Mouse (Mus musculus) ES-Bruce4 (cell line): ENCODE data around the gene Olfr427. TPM values are rescaled to one million over a fixed set of nuclear protein-coding genes. Genes with fewer than 3 reads are reported as not detected.

ENCODE experiments used
- H3K27ac ChIP-seq: 2 replicates; pipeline ENCODE4 v1.5.1; 2012; ENCODE audit warnings: low read length, inconsistent platforms; ENCODE audit not compliant: insufficient read depth
- H3K27me3 ChIP-seq: 2 replicates; pipeline ENCODE4 v1.6.1; 2012; ENCODE audit warnings: mild to moderate bottlenecking, low read length, inconsistent platforms; ENCODE audit not compliant: control insufficient read depth, poor library complexity, insufficient read depth, severe bottlenecking
- H3K36me3 ChIP-seq: 2 replicates; pipeline ENCODE4 v1.6.1; 2012; ENCODE audit warnings: inconsistent platforms, mild to moderate bottlenecking, low read length, moderate library complexity; ENCODE audit not compliant: control insufficient read depth, poor library complexity, insufficient read depth, severe bottlenecking
- H3K4me1 ChIP-seq: one replicate; pipeline ENCODE4 v1.8.1; 2011; ENCODE audit warnings: low read length; ENCODE audit not compliant: control insufficient read depth, insufficient read depth
- H3K4me3 ChIP-seq: 2 replicates; pipeline ENCODE4 v1.5.1; 2011; ENCODE audit warnings: low read depth, mild to moderate bottlenecking, low read length
- H3K9ac ChIP-seq: 2 replicates; pipeline ENCODE4 v1.6.1; 2012; ENCODE audit warnings: low read depth, mild to moderate bottlenecking, inconsistent platforms; ENCODE audit not compliant: poor library complexity, severe bottlenecking
- H3K9me3 ChIP-seq: replicated peaks from 2 replicates; pipeline ENCODE4 v1.6.1; 2012; ENCODE audit warnings: mild to moderate bottlenecking, low read length, inconsistent platforms; ENCODE audit not compliant: control insufficient read depth, poor library complexity, insufficient read depth, severe bottlenecking
- CTCF ChIP-seq: IDR thresholded peaks from one replicate; pipeline ENCODE4 v1.8.1; 2011; ENCODE audit warnings: low read depth, low read length
- EP300 ChIP-seq: IDR thresholded peaks from 2 replicates; pipeline ENCODE4 v1.6.1; 2011; ENCODE audit warnings: low read depth, low read length; ENCODE audit not compliant: insufficient read depth
- POLR2A ChIP-seq: IDR thresholded peaks from one replicate; pipeline ENCODE4 v1.8.1; 2011; ENCODE audit warnings: low read length; ENCODE audit not compliant: insufficient read depth
- polyA plus RNA-seq: library from polyadenylated mRNA; stranded (reverse); fragments of >200 nt; gene quantifications from 2 replicates; pipeline ENCODE4 v1.2.4, GENCODE M21; 2011; ENCODE audit warnings: low read depth; ENCODE audit not compliant: missing spikeins, insufficient read depth, insufficient read length

Gene Olfr427
- polyA plus RNA-seq, 1 experiment: not detected

GRCm38 (mm10) chr1:174051931-174052536 is 44.7 kb upstream of the Olfr427 start:
- Histone ChIP-seq H3K27ac (no peak overlapping the region), H3K9me3 (no peaks in the 10 kb centered on the region), H3K27me3 (no peaks in the 10 kb centered on the region), H3K9ac (no peak overlapping the region), H3K4me1 (no peaks in the 10 kb centered on the region), H3K4me3 (no peak overlapping the region), H3K36me3 (no peaks in the 10 kb centered on the region)
- TF ChIP-seq POLR2A: no peak
- no peak for TF ChIP-seq EP300
- no peak for TF ChIP-seq CTCF

- H3K27ac ChIP-seq: no peak overlapping the region
- H3K4me3 ChIP-seq: no peak overlapping the region
- no peaks in the 10 kb centered on the region for H3K27me3 ChIP-seq
- H3K4me1 ChIP-seq: no peaks in the 10 kb centered on the region
- H3K9me3 ChIP-seq: no peaks in the 10 kb centered on the region
- TF ChIP-seq POLR2A (no peak), CTCF (no peak), EP300 (no peak)
- no peak overlapping the region for H3K9ac ChIP-seq
- no peaks in the 10 kb centered on the region for H3K36me3 ChIP-seq
Observed at GRCm38 (mm10) chr1:174052981-174053380, 43.7 kb upstream of the Olfr427 start.

- no peak for TF ChIP-seq POLR2A
- no peak for TF ChIP-seq EP300
- no peak for TF ChIP-seq CTCF
- Histone ChIP-seq H3K36me3 (no peaks in the 10 kb centered on the region), H3K27me3 (no peaks in the 10 kb centered on the region), H3K9ac (no peak overlapping the region), H3K9me3 (no peaks in the 10 kb centered on the region), H3K4me1 (no peaks in the 10 kb centered on the region), H3K4me3 (no peak overlapping the region), H3K27ac (no peak overlapping the region)
Observed at GRCm38 (mm10) chr1:174055248-174055647, 41.4 kb upstream of the Olfr427 start.

GRCm38 (mm10) chr1:174066305-174066704 is 30.4 kb upstream of the Olfr427 start, which contains the start of gene Olfr430:
Gene Olfr430 (plus strand): TSS chr1:174066605.
- no peaks in the 10 kb centered on the region for H3K4me1 ChIP-seq
- H3K27ac ChIP-seq: no peak within 1 kb of the TSS
- no peak within 1 kb of the TSS for H3K9ac ChIP-seq
- H3K4me3 ChIP-seq: no peak within 1 kb of the TSS
- H3K9me3 ChIP-seq: no peaks in the 10 kb centered on the region
- TF ChIP-seq EP300 (no peak), POLR2A (no peak), CTCF (no peak)
- no peaks in the 10 kb centered on the region for H3K36me3 ChIP-seq
- no peaks in the 10 kb centered on the region for H3K27me3 ChIP-seq

GRCm38 (mm10) chr1:174084031-174084430 is 12.7 kb upstream of the Olfr427 start, which contains the start of gene Olfr429:
Gene Olfr429 (plus strand): TSS chr1:174084331.
- Histone ChIP-seq H3K27me3 (no peaks in the 10 kb centered on the region), H3K36me3 (no peaks in the 10 kb centered on the region), H3K9ac (no peak within 1 kb of the TSS), H3K27ac (no peak within 1 kb of the TSS), H3K9me3 (no peaks in the 10 kb centered on the region), H3K4me3 (no peak within 1 kb of the TSS), H3K4me1 (no peaks in the 10 kb centered on the region)
- TF ChIP-seq EP300: no peak

- TF ChIP-seq POLR2A (no peak), CTCF (no peak), EP300 (no peak)
- Histone ChIP-seq H3K4me3 (no peak overlapping the region), H3K36me3 (no peaks in the 10 kb centered on the region)
Observed at GRCm38 (mm10) chr1:174103735-174104134, 7.0 kb downstream of the Olfr427 start.

More at GRCm38 (mm10) chr1:174103735-174104134, 7.0 kb downstream of the Olfr427 start:
- Histone ChIP-seq H3K27me3 (no peaks in the 10 kb centered on the region), H3K4me1 (no peaks in the 10 kb centered on the region), H3K9me3 (no peaks in the 10 kb centered on the region), H3K9ac (no peak overlapping the region), H3K27ac (no peak overlapping the region)
